Mouse (Mus musculus) intestine, embryonic 16.5 days (tissue): Measurements from ENCODE around the gene Rtbdn. TPM values are rescaled to one million over a fixed set of nuclear protein-coding genes. Genes with fewer than 3 reads are reported as not detected.

Source experiments
- ATAC-seq: fragments of 200-750 bp; cut with Nextera tagmentation; 2 replicates; pipeline ENCODE4 v1.8.0; 2017; ENCODE audit warnings: moderate TSS enrichment, moderate library complexity
- H3K27ac ChIP-seq: fragments of 300-500 bp; sonication (generic); 2 replicates; pipeline ENCODE4 v1.5.1; 2014; ENCODE audit warnings: mild to moderate bottlenecking, low read length
- H3K27me3 ChIP-seq: fragments of 300-500 bp; sonication (generic); replicated peaks from 2 replicates; pipeline ENCODE4 v1.6.1; 2014; ENCODE audit warnings: low read length, control low read depth, mixed read lengths; ENCODE audit not compliant: control insufficient read depth, insufficient read depth
- H3K36me3 ChIP-seq: fragments of 300-500 bp; sonication (generic); 2 replicates; pipeline ENCODE4 v1.6.1; 2014; ENCODE audit warnings: low read length, control low read depth; ENCODE audit not compliant: control insufficient read depth, insufficient read depth
- H3K4me1 ChIP-seq: fragments of 300-500 bp; sonication (generic); 2 replicates; pipeline ENCODE4 v1.6.1; 2014; ENCODE audit warnings: low read length, control low read depth, mixed read lengths; ENCODE audit not compliant: control insufficient read depth, insufficient read depth
- H3K4me2 ChIP-seq: fragments of 300-500 bp; sonication (generic); 2 replicates; pipeline ENCODE4 v1.6.1; 2014; ENCODE audit warnings: low read depth, low read length, control low read depth
- H3K4me3 ChIP-seq: fragments of 300-500 bp; sonication (generic); 2 replicates; pipeline ENCODE4 v1.5.1; 2014; ENCODE audit warnings: mild to moderate bottlenecking, low read length
- H3K9ac ChIP-seq: fragments of 300-500 bp; sonication (generic); 2 replicates; pipeline ENCODE4 v1.6.1; 2014; ENCODE audit warnings: low read depth, low read length
- H3K9me3 ChIP-seq: fragments of 300-500 bp; sonication (generic); 2 replicates; pipeline ENCODE4 v1.6.1; 2016; ENCODE audit warnings: low read length, control low read depth; ENCODE audit not compliant: control insufficient read depth
- WGBS: fragments of 180-500 bp; shearing (Covaris S2); extraction: QIAGEN DNeasy Blood & Tissue Kit; methylation state at CpG from one replicate; pipeline ENCODE4 v1.1.7; 2014; 5-methylcytosine and 5-hydroxymethylcytosine counted together
- polyA plus RNA-seq: library from polyadenylated mRNA; unstranded; fragments of >200 nt; fragmentation: Nextera tagmentation; extraction: Ambion mirVana; gene quantifications from 2 replicates; pipeline ENCODE4 v1.2.1, GENCODE M21; 2015

Gene Rtbdn
- polyA plus RNA-seq, 1 experiment from 2014 or later: 0.24 TPM

DNA sequence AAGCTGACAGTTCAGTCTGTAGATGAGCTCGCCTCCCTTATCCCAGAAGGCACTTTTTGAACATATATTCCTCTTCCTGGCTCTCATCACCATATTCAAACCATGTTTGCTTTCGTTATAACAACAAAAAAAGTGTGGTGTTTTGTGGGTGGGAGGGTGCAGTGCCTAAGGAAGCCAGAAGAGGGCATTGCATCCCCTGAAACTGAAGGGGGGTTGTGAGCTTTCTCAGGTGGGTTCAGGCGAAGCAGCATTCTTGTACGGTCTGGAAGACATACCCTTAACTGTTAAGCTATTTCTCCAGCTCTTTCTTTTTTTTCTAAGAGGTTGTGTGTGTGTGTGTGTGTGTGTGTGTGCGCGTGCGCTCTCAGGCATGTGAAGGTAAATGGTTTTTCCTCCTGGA lies 28.6 kb downstream of the Rtbdn start:
- 30% methylated on average over 7 of the region's 7 CpGs for WGBS
- H3K4me2 ChIP-seq: peak overlapping the region; percentile 97
- peaks cover 41% of the 10 kb centered on the region for H3K4me1 ChIP-seq
- H3K27me3 ChIP-seq: no peaks in the 10 kb centered on the region
- no peaks in the 10 kb centered on the region for H3K36me3 ChIP-seq
- H3K4me3 ChIP-seq: peak overlapping the region; percentile 76
- H3K9me3 ChIP-seq: no peaks in the 10 kb centered on the region
- peak overlapping the region; percentile 98 for H3K27ac ChIP-seq
- peak overlapping the region; percentile 87; the same call in 1 of the 2 replicates for H3K9ac ChIP-seq
- ATAC-seq: no peak

DNA sequence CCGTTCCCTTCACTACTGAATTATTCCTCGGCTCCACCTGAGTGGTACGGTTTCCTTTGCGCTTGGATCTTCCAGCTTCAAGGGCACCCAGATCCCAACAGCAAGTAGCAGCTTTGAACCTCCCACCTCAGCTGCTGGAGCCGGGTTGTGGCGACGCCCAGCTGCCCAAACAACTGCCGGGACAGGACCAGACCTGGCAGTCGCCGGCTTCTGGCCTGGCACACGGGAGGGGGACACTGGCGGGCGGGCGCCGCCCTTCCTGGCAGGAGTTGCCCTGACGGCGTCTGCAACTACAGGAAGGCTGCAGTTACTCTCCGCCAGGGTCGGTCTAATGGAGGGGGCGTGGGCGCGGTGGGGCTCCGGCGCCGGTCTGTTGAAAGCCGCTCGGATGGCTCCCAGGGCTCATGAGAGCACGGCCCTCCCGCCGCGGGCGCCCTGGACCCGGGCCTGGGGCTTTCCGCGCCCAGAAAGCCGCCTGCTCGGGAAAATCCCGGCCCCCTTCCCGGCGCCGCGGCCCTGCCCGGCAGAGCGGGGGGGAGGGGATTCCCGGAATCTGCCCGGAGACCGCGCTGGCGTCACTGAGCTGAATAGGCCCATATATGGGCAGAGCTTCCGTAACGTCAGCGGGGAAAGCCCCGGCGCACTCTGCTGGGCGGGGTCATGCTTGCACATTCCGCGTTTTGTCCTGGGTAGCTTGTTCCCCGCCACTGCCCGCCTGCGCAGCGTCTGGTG lies 29.4 kb downstream of the Rtbdn start:
- H3K4me2 ChIP-seq: peak overlapping the region; percentile 97
- no peaks in the 10 kb centered on the region for H3K9me3 ChIP-seq
- peak; percentile 67 for ATAC-seq
- no peaks in the 10 kb centered on the region for H3K36me3 ChIP-seq
- H3K4me3 ChIP-seq: peak overlapping the region; percentile 76
- WGBS: under 1% methylated on average over 61 of the region's 61 CpGs
- H3K27me3 ChIP-seq: no peaks in the 10 kb centered on the region
- peak overlapping the region; percentile 87 for H3K9ac ChIP-seq
- peaks cover 40% of the 10 kb centered on the region for H3K4me1 ChIP-seq
- H3K27ac ChIP-seq: peak overlapping the region; percentile 98

DNA sequence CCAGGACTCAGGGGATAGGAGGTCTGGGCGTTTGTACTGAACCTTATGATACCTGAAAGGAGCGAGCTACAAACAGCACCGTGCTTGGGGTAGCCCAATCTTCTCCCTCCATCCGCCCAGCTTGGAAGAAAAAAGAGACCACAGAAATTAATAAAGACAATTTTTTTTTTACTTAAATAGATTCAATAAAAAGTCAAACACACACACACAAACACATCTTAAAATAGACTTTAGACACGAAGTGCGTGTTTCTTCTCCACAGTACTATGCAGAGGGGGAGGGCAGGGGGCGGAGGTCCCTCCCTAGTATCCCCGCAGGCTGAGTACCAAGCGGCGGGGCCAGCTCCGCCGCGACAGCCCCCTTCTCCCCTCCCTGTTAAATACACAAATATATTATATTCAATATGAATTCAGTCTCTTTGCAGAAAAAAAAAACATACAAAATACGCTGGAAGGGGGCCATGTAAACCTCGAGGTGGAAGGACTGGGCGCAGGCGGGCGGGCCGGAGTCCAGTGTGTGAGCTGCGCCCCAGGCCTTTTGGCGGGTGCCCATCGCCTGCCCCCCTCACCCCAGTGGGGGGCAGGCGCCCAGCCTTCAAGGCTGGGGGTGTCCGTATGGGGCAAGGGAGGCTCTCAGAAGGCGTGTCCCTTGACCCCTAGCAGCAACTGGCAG lies 30.1 kb downstream of the Rtbdn start:
- Histone ChIP-seq H3K9ac (peak overlapping the region; percentile 87), H3K4me3 (peak overlapping the region; percentile 76), H3K27ac (peak overlapping the region; percentile 98), H3K27me3 (no peaks in the 10 kb centered on the region), H3K4me1 (peaks cover 46% of the 10 kb centered on the region), H3K4me2 (peak overlapping the region; percentile 97), H3K36me3 (no peaks in the 10 kb centered on the region), H3K9me3 (no peaks in the 10 kb centered on the region)
- WGBS: 2% methylated on average over 25 of the region's 25 CpGs
- ATAC-seq: no peak

DNA sequence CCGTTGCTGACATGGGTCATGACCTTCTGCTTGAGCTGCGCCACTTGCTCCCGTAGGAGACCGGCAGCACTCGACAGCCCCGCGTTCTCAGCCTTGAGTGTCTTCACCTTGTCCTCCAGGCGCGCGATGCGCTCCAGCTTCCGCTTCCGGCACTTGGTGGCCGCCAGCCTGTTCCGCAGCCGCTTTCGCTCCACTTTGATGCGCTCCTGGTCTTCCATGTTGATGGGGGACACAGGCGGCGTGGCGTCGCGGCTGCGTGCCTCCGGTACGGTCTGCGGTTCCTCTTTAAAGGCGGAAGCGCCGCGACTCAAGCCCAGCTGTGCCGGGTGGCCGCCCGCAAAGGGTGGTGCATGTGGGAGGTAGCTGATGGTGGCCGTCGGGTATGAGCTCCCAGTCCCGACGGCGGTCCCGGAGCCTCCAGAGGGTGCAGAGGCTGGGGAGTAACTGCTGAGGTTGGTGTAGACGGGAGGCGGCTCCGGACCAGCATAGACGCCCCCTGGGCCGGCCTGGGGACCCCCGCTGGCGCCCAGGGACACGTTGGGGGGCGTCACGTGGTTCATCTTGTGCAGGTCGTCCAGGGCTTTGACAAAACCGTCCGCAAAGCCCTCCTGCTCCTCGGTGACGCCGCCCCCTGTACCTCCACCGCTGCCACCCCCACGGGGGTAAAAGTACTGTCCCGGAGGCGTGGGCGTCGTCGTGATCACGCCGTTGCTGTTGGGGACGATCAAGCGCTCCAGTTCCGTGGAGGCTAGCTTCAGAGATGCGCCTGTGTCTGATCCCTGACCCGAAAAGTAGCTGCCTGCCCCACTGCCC lies 30.9 kb downstream of the Rtbdn start:
- under 1% methylated on average over 70 of the region's 70 CpGs for WGBS
- H3K36me3 ChIP-seq: no peaks in the 10 kb centered on the region
- H3K4me2 ChIP-seq: peak overlapping the region; percentile 97
- H3K9ac ChIP-seq: peak overlapping the region; percentile 87
- peaks cover 53% of the 10 kb centered on the region for H3K4me1 ChIP-seq
- H3K27ac ChIP-seq: peak overlapping the region; percentile 98
- H3K27me3 ChIP-seq: no peaks in the 10 kb centered on the region
- peak overlapping the region; percentile 76 for H3K4me3 ChIP-seq
- H3K9me3 ChIP-seq: no peaks in the 10 kb centered on the region
- ATAC-seq: no peak

DNA sequence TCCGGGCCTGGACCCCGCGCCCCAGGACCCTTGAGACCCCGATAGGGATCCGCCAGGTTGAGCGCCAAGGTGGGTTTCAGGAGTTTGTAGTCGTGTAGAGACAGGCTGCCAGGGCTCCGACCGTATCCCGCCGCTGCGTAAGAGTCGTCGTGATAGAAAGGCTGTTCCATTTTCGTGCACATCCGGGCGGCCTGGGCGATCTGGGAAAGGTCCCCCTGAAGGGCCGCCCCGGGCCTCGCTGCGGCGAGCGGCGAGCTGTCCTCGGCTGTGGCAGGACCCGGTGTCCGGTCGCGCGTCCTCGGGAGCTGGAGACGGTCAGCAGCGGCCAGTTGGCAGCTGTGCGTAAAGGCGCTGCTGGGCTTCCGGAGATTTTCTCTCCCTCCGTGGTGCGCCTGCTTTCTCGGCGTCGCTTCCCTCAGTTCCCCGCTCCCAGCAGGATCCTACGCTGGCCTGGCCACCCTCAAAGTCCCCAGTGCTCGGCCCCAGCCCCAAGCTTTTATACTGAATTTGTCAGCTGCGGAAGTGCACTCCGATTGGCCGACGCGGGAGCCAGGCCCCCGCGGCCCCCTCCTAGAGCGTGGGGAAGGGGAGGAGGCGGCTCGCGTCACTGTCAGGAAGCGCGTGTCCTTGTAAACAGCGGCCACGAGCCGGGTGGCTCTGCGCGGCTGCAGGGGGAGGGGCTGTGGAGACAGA lies 31.6 kb downstream of the Rtbdn start, which contains the start of gene Junb:
Gene Junb, minus strand, starts transcription at position 471 of the 693 bp plus-strand sequence.
- WGBS: 0% methylated on average over 63 of the region's 63 CpGs
- H3K9ac ChIP-seq: peak within 1 kb of the TSS; percentile 87
- no peaks in the 10 kb centered on the region for H3K9me3 ChIP-seq
- peaks cover 53% of the 10 kb centered on the region for H3K4me1 ChIP-seq
- peak; percentile 57 for ATAC-seq
- H3K4me3 ChIP-seq: peak within 1 kb of the TSS; percentile 76
- H3K36me3 ChIP-seq: no peaks in the 10 kb centered on the region
- H3K27ac ChIP-seq: peak within 1 kb of the TSS; percentile 98
- peak within 1 kb of the TSS; percentile 97 for H3K4me2 ChIP-seq
- H3K27me3 ChIP-seq: no peaks in the 10 kb centered on the region

DNA sequence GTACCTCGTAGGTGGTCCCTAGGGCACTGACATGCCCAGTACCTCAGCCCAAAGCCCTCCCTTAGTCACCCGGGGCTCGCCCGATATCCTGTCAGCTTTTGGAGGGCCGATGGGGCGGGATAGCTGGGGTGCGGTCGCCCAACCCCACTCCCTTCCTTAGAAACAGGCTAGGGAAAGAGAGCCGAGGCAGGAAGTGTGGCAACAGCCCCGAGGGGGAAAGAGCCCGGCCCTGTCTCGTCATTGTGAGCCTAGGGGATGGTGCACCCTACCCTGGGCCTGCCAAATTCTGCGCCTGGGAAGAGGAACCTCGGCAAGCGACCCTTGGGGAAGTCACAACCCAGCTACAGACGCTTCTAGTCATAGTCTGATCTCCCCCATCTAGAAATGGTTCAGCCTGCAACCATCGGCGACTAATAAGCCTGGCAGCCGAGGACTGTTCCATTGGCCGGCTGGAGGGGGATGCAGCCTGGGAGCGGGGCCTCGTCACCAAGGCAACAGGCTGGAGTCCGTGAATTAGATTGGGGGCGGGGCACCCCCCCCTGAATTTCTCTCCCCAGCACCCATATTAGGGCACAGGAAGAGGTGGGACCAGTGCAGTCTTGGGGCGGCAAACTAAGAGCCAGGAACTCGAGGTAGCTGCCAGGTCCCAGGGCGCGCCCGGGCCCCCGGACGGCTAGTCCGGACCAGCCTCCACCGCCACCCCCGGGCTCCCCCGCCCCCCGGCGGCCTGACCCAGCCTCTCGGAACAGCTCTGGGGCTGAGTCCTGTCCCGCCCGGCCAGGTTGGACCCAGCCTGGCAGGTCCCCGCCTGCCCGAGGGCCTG lies 33.0 kb downstream of the Rtbdn start:
- peaks cover 66% of the 10 kb centered on the region for H3K4me1 ChIP-seq
- under 1% methylated on average over 42 of the region's 42 CpGs for WGBS
- H3K9ac ChIP-seq: peak overlapping the region; percentile 87
- peak; percentile 49 for ATAC-seq
- H3K36me3 ChIP-seq: no peaks in the 10 kb centered on the region
- peak overlapping the region; percentile 76 for H3K4me3 ChIP-seq
- peak overlapping the region; percentile 98 for H3K27ac ChIP-seq
- H3K9me3 ChIP-seq: no peaks in the 10 kb centered on the region
- no peaks in the 10 kb centered on the region for H3K27me3 ChIP-seq
- peak overlapping the region; percentile 97 for H3K4me2 ChIP-seq

DNA sequence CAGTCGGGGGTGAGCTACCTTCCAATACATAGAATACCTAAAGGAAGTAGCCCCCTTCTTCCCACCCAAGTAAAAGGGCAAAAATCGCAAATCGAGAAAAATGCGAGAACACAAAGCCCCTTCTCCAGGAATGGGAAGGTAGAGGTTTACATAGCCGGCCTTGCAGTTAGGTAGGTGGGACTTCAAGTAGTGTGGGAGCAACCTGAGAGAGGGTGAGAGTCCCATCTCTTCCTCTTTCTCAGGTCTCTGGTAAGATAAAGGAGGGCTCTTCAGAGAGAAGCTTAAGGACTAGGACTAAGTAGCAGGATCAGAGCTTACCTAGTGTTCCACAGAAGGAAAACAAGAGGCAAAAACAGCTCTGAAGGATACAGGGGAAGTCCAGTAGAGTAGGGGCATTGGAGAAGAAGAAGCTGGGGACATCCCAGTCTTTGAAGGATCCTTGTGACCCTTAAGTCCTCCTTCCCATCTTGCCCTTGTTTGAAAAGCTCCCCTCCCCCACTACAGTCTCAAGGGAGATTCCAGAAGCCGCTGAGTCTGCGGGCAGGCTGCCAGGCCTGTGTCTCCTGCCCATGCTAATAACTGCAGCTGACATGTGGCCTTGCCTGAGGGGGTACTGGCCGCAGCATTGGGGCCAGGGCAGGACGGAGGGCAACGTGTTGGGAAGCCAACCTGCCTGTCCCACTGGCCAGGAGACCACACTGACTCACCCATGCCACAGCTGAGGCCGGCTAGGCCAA lies 34.0 kb downstream of the Rtbdn start:
- Histone ChIP-seq H3K4me2 (peak overlapping the region; percentile 97; the same call in 1 of the 2 replicates), H3K27ac (peak overlapping the region; percentile 98), H3K27me3 (no peaks in the 10 kb centered on the region), H3K9ac (peak overlapping the region; percentile 87), H3K4me3 (peak overlapping the region; percentile 76), H3K36me3 (no peaks in the 10 kb centered on the region), H3K4me1 (peaks cover 66% of the 10 kb centered on the region), H3K9me3 (no peaks in the 10 kb centered on the region)
- no peak for ATAC-seq
- 23% methylated on average over 11 of the region's 11 CpGs for WGBS
